Mouse (Mus musculus) heart, embryonic 10.5 days (tissue): Measurements from ENCODE around the gene Ap4b1. TPM values are rescaled to one million over a fixed set of nuclear protein-coding genes. Genes with fewer than 3 reads are reported as not detected.
"Not testable (repeated sequence)": the region's sequence is repeated elsewhere in the genome, so short reads cannot be mapped to it uniquely, and the experiment has no call there.

ENCODE experiments used
- DNase-seq: peaks from one replicate; pipeline ENCODE4 v3.0.0-alpha.2; 2017; ENCODE audit warnings: low spot score
- H3K27ac ChIP-seq: fragments of 300-500 bp; sonication (generic); 2 replicates; pipeline ENCODE4 v1.5.1; 2016; ENCODE audit warnings: mild to moderate bottlenecking
- H3K27me3 ChIP-seq: fragments of 300-500 bp; sonication (generic); 2 replicates; pipeline ENCODE4 v1.6.1; 2016; ENCODE audit warnings: mild to moderate bottlenecking; ENCODE audit not compliant: poor library complexity, insufficient read depth, severe bottlenecking
- H3K36me3 ChIP-seq: fragments of 300-500 bp; sonication (generic); 2 replicates; pipeline ENCODE4 v1.6.1; 2016; ENCODE audit warnings: mild to moderate bottlenecking, moderate library complexity
- H3K4me1 ChIP-seq: fragments of 300-500 bp; sonication (generic); 2 replicates; pipeline ENCODE4 v1.6.1; 2016; ENCODE audit warnings: mild to moderate bottlenecking
- H3K4me3 ChIP-seq: fragments of 300-500 bp; sonication (generic); 2 replicates; pipeline ENCODE4 v1.5.1; 2016; ENCODE audit warnings: mild to moderate bottlenecking, moderate library complexity
- H3K9me3 ChIP-seq: fragments of 300-500 bp; sonication (generic); 2 replicates; pipeline ENCODE4 v1.6.1; 2016; ENCODE audit warnings: mild to moderate bottlenecking, moderate library complexity
- WGBS: fragments of 180-500 bp; shearing (Covaris S2); methylation state at CpG from one replicate; pipeline ENCODE4 v1.1.7; 2016; 5-methylcytosine and 5-hydroxymethylcytosine counted together
- polyA plus RNA-seq: library from polyadenylated mRNA; unstranded; fragments of >200 nt; fragmentation: Nextera tagmentation; extraction: Ambion mirVana; gene quantifications from 2 replicates; pipeline ENCODE4 v1.2.1, GENCODE M21; 2016

Ap4b1 gene
- polyA plus RNA-seq, 1 experiment from 2014 or later, result 20.8 TPM

DNA sequence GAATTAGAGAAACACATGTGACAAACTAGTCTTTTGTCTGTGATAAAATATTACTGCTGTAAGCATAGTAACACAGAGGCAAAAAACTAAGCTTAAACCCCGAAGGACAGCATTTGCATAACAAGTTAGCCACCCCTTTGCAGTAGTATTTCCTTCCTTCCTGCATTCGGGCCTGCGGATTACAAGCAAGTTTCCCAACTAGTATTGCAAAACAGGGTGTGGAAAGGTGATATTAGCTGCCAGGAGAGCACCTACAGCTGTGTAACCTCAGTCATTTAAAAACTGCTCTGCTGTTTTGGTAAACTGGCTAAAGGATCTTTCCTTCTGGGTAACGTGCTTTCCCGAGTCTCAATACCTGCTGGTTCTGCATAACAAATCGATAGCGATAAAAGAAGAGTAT is 22.1 kb upstream of the Ap4b1 start:
- H3K27ac ChIP-seq, result no peak overlapping the region
- no peaks in the 10 kb centered on the region for H3K27me3 ChIP-seq
- no peak overlapping the region for H3K4me3 ChIP-seq
- WGBS, result 73% methylated on average over 7 of the region's 7 CpGs
- peaks cover 24% of the 10 kb centered on the region for H3K4me1 ChIP-seq
- no peaks in the 10 kb centered on the region for H3K36me3 ChIP-seq
- no peak for DNase-seq
- no peaks in the 10 kb centered on the region for H3K9me3 ChIP-seq

- H3K4me1 ChIP-seq, result peaks cover 17% of the 10 kb centered on the region
- no peaks in the 10 kb centered on the region for H3K27me3 ChIP-seq
- DNase-seq, result no peak
- H3K4me3 ChIP-seq, result peak overlapping the region; percentile 99
- no peak overlapping the region for H3K27ac ChIP-seq
- 81% methylated on average over 7 of the region's 7 CpGs for WGBS
- no peaks in the 10 kb centered on the region for H3K36me3 ChIP-seq
- H3K9me3 ChIP-seq, result no peaks in the 10 kb centered on the region
These were observed 20.2 kb upstream of the Ap4b1 start for GRCm38 (mm10) chr3:103789096-103789495.

GRCm38 (mm10) chr3:103789891-103790345 is 19.4 kb upstream of the Ap4b1 start:
- H3K4me1 ChIP-seq, result peaks cover 16% of the 10 kb centered on the region
- H3K27me3 ChIP-seq, result no peaks in the 10 kb centered on the region
- no peaks in the 10 kb centered on the region for H3K9me3 ChIP-seq
- H3K36me3 ChIP-seq, result no peaks in the 10 kb centered on the region
- under 1% methylated on average over 14 of the region's 14 CpGs for WGBS
- DNase-seq, result peak; percentile 82
- H3K27ac ChIP-seq, result peak overlapping the region; percentile 99
- H3K4me3 ChIP-seq, result peak overlapping the region; percentile 99

- H3K27me3 ChIP-seq, result no peaks in the 10 kb centered on the region
- no peaks in the 10 kb centered on the region for H3K9me3 ChIP-seq
- H3K4me1 ChIP-seq, result peaks cover 12% of the 10 kb centered on the region
- DNase-seq, result peak; percentile 79
- H3K4me3 ChIP-seq, result peak overlapping the region; percentile 99
- H3K27ac ChIP-seq, result peak overlapping the region; percentile 99
- under 1% methylated on average over 56 of the region's 61 CpGs for WGBS
- H3K36me3 ChIP-seq, result no peaks in the 10 kb centered on the region
These were observed 18.8 kb upstream of the Ap4b1 start for GRCm38 (mm10) chr3:103790346-103791145.

DNA sequence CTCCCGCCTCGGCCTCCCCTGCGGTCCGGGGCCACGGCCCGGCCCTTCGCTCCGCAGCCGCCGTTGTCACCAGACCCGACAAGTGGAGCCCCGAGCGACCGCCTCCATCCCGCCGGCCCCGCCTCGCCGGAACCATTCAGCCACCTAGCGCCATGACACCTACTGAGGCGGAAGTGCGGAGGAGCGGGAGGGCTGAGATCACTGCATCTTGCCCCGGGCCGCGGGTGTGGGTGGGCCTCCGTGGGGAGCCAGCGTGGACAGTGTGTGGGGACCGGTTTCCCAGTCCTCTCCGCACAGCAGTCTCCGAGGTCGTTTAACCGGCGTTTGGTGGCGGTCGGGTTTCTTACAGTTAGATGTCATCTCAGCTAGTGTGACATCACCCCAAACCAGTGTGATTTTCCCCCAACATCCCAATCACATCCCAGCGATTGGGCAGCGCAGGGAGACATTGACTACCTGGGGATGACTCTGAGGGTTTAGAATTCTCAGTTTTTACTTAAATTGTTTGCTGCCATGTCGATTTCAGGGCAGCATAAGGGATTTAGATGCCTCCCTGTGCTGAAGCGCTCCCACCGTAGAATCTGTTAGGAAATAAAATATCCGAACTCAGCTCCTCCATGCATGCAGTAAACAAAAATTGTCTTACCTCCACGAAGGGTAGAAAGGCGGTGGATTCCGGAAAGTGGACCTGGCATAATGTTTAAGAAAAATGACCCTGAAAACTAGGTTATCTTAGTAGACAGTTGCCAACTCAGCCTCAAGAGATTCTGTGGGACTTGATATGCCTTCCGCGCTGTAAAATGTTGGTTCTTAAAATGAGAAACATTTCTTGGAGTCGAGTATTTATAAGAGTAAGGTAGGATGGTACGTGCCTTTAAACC is 17.9 kb upstream of the Ap4b1 start, which contains the start of gene Hipk1:
Gene Hipk1, minus strand, starts transcription at position 334 of the 881 bp plus-strand sequence.
- peaks cover 8% of the 10 kb centered on the region for H3K4me1 ChIP-seq
- peak; percentile 97 for DNase-seq
- H3K27me3 ChIP-seq, result no peaks in the 10 kb centered on the region
- WGBS, result 10% methylated on average over 49 of the region's 49 CpGs
- no peaks in the 10 kb centered on the region for H3K36me3 ChIP-seq
- H3K9me3 ChIP-seq, result no peaks in the 10 kb centered on the region
- H3K27ac ChIP-seq, result peak within 1 kb of the TSS; percentile 99
- peak within 1 kb of the TSS; percentile 99 for H3K4me3 ChIP-seq

DNA sequence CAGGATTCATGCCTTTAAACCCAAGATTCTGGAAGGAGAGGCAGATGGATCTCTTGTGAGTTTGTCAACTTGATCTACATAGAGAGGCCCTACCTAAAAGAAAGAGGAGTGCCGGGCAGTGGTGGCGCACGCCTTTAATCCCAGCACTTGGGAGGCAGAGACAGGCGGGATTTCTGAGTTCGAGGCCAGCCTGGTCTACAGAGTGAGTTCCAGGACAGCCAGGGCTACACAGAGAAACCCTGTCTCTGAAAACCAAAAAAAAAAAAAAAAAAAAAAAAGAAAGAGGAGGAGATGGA is 17.3 kb upstream of the Ap4b1 start:
- 74% methylated on average over 5 of the region's 5 CpGs for WGBS
- peak overlapping the region; percentile 99 for H3K4me3 ChIP-seq
- H3K27me3 ChIP-seq, H3K4me1 ChIP-seq, H3K36me3 ChIP-seq, H3K9me3 ChIP-seq, DNase-seq: not testable (repeated sequence)
- peak overlapping the region; percentile 99 for H3K27ac ChIP-seq

- Histone ChIP-seq H3K36me3 (no peaks in the 10 kb centered on the region), H3K4me3 (no peak overlapping the region), H3K9me3 (no peaks in the 10 kb centered on the region), H3K27ac (peak overlapping the region; percentile 38; the same call in 1 of the 2 replicates), H3K27me3 (no peaks in the 10 kb centered on the region), H3K4me1 (peaks cover 8% of the 10 kb centered on the region)
- 73% methylated on average over 1 of the region's 1 CpGs for WGBS
- no peak for DNase-seq
These were observed 16.8 kb upstream of the Ap4b1 start for GRCm38 (mm10) chr3:103792566-103792965.

GRCm38 (mm10) chr3:103796389-103796788 is 12.9 kb upstream of the Ap4b1 start:
- H3K27me3 ChIP-seq, result no peaks in the 10 kb centered on the region
- H3K27ac ChIP-seq, result no peak overlapping the region
- peaks cover 5% of the 10 kb centered on the region; the same call in 1 of the 2 replicates for H3K4me1 ChIP-seq
- no peak for DNase-seq
- 55% methylated on average over 2 of the region's 2 CpGs for WGBS
- H3K36me3 ChIP-seq, result 0 out of 2 replicates have a peak, but pooled peaks cover 3% of the 10 kb centered on the region
- no peaks in the 10 kb centered on the region for H3K9me3 ChIP-seq
- H3K4me3 ChIP-seq, result no peak overlapping the region

GRCm38 (mm10) chr3:103799507-103799906 is 9.8 kb upstream of the Ap4b1 start:
- DNase-seq, result peak; percentile 80
- H3K9me3 ChIP-seq, result no peaks in the 10 kb centered on the region
- no peak overlapping the region for H3K4me3 ChIP-seq
- H3K27me3 ChIP-seq, result no peaks in the 10 kb centered on the region
- WGBS, result 52% methylated on average over 2 of the region's 2 CpGs
- H3K36me3 ChIP-seq, result peaks cover 26% of the 10 kb centered on the region
- H3K4me1 ChIP-seq, result peaks cover 9% of the 10 kb centered on the region
- H3K27ac ChIP-seq, result peak overlapping the region; percentile 23; the same call in 1 of the 2 replicates

GRCm38 (mm10) chr3:103801631-103802531 is 7.4 kb upstream of the Ap4b1 start:
- peaks cover 43% of the 10 kb centered on the region for H3K36me3 ChIP-seq
- H3K9me3 ChIP-seq, result no peaks in the 10 kb centered on the region
- no peak for DNase-seq
- H3K27ac ChIP-seq, result peak overlapping the region; percentile 68
- 67% methylated on average over 10 of the region's 10 CpGs for WGBS
- no peak overlapping the region for H3K4me3 ChIP-seq
- H3K4me1 ChIP-seq, result peaks cover 9% of the 10 kb centered on the region
- no peaks in the 10 kb centered on the region for H3K27me3 ChIP-seq

DNA sequence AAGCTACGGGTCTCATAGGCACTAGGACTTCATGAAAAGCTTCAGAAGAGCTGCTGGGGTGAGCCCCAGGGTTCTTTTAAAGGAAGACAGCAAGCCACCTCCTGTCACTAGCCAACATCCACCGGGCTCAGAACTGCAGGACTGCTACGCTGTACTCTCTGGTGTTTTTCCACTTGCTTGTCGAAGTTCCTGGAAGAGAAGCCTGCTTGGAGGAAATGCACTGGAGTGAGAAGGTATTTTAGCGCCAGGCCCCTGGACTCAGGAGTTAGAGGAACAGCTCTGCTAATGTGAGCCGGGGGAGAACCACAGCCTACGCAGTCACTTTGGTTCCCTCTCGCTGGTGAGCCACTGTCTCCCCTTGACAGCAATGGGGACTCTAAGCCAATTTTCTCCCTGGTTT is 6.5 kb upstream of the Ap4b1 start:
- WGBS, result 77% methylated on average over 8 of the region's 8 CpGs
- peak overlapping the region; percentile 37; the same call in 1 of the 2 replicates for H3K27ac ChIP-seq

GRCm38 (mm10) chr3:103805671-103806070 is 3.6 kb upstream of the Ap4b1 start:
- Histone ChIP-seq H3K27ac (no peak overlapping the region), H3K27me3 (no peaks in the 10 kb centered on the region), H3K4me3 (no peak overlapping the region), H3K9me3 (no peaks in the 10 kb centered on the region), H3K4me1 (peaks cover 27% of the 10 kb centered on the region), H3K36me3 (peaks cover 48% of the 10 kb centered on the region)
- no peak for DNase-seq
- WGBS, result 88% methylated on average over 1 of the region's 1 CpGs

More for the DNA sequence above, 6.5 kb upstream of the Ap4b1 start:
- no peak for DNase-seq
- Histone ChIP-seq H3K27me3 (no peaks in the 10 kb centered on the region), H3K4me1 (peaks cover 11% of the 10 kb centered on the region), H3K4me3 (no peak overlapping the region), H3K9me3 (no peaks in the 10 kb centered on the region), H3K36me3 (peaks cover 49% of the 10 kb centered on the region)
